Mouse (Mus musculus) myocyte (in vitro differentiated cells): ENCODE measurements around the gene Dnajc5.

Experiments
- E2F4 ChIP-seq: IDR thresholded peaks from one replicate; pipeline ENCODE4 v1.6.1; 2011; ENCODE audit warnings: mild to moderate bottlenecking, control low read depth, moderate library complexity; ENCODE audit not compliant: insufficient read depth
- USF1 ChIP-seq: IDR thresholded peaks from one replicate; pipeline ENCODE4 v1.6.1; 2011; ENCODE audit warnings: low read depth, mild to moderate bottlenecking, control low read depth, moderate library complexity

GRCm38 (mm10) chr2:181498644-181499043, 21.6 kb upstream of the Dnajc5 start:
- TF ChIP-seq USF1 = no peak
- TF ChIP-seq E2F4 = no peak
